Mouse (Mus musculus) ES-E14 (cell line): ENCODE data around the gene Spef1. TPM values are rescaled to one million over a fixed set of nuclear protein-coding genes. Genes with fewer than 3 reads are reported as not detected.
A peak's percentile ranks its signal among the peaks of the same experiment; 100 is the strongest.

Experiments
- DNase-seq: peaks from one replicate; pipeline ENCODE4 v3.0.0-alpha.2; 2013; ENCODE audit warnings: low read depth, low spot score
- H3K27ac ChIP-seq: 2 replicates; pipeline ENCODE4 v1.5.1; 2012; ENCODE audit warnings: low read depth, mild to moderate bottlenecking, low read length, moderate library complexity, mixed read lengths; ENCODE audit not compliant: poor library complexity, insufficient read depth, severe bottlenecking
- H3K36me3 ChIP-seq: 2 replicates; pipeline ENCODE4 v1.6.1; 2012; ENCODE audit warnings: mild to moderate bottlenecking, low read length, moderate library complexity, mixed read lengths; ENCODE audit not compliant: control insufficient read depth, poor library complexity, insufficient read depth, severe bottlenecking
- H3K4me1 ChIP-seq, 2 experiments: fragments of 150-350 bp in 1 of 2; sonication (generic) in 1 of 2; 2 replicates each; pipeline ENCODE4 v1.6.1; 2012; ENCODE audit warnings: low read length in 2 of 2, mild to moderate bottlenecking in 1 of 2, mixed read lengths in 1 of 2; ENCODE audit not compliant: control insufficient read depth in 2 of 2, insufficient read depth in 2 of 2, poor library complexity in 1 of 2
- H3K4me3 ChIP-seq, 2 experiments: fragments of 150-350 bp in 1 of 2; sonication (generic) in 1 of 2; 2 replicates each; pipeline ENCODE4 v1.5.1; 2012; ENCODE audit warnings: low read length in 2 of 2, low read depth in 1 of 2, mild to moderate bottlenecking in 1 of 2, mixed read lengths in 1 of 2; ENCODE audit not compliant: insufficient read depth in 1 of 2, poor library complexity in 1 of 2, severe bottlenecking in 1 of 2
- H3K9ac ChIP-seq: 2 replicates; pipeline ENCODE4 v1.6.1; 2012; ENCODE audit warnings: low read depth, mild to moderate bottlenecking, low read length, mixed read lengths; ENCODE audit not compliant: poor library complexity, insufficient read depth, severe bottlenecking
- H3K9me3 ChIP-seq: fragments of 150-350 bp; sonication (generic); 2 replicates; pipeline ENCODE4 v1.6.1; 2012; ENCODE audit warnings: low read depth, mild to moderate bottlenecking, low read length; ENCODE audit not compliant: control insufficient read depth, insufficient read depth
- CHD2 ChIP-seq: IDR thresholded peaks from 2 replicates; pipeline ENCODE4 v1.6.1; 2014; ENCODE audit warnings: mild to moderate bottlenecking, low read depth, low read length, inconsistent platforms
- HCFC1 ChIP-seq: IDR thresholded peaks from 2 replicates; pipeline ENCODE4 v1.6.1; 2012; ENCODE audit warnings: low read length, inconsistent platforms, borderline replicate concordance; ENCODE audit not compliant: insufficient read depth
- MAFK ChIP-seq: IDR thresholded peaks from 2 replicates; pipeline ENCODE4 v1.6.1; 2014; ENCODE audit warnings: mild to moderate bottlenecking, low read depth, low read length, inconsistent platforms; ENCODE audit not compliant: insufficient read depth
- ZC3H11A ChIP-seq: IDR thresholded peaks from 2 replicates; pipeline ENCODE4 v1.6.1; 2012; ENCODE audit warnings: low read depth, mild to moderate bottlenecking, inconsistent platforms, low read length, borderline replicate concordance
- ZNF384 ChIP-seq: IDR thresholded peaks from 2 replicates; pipeline ENCODE4 v1.6.1; 2012; ENCODE audit warnings: low read depth, low read length, inconsistent platforms
- in situ Hi-C, 2 experiments: fragments of 600-800 bp; cut with MboI; formaldehyde crosslinking; loops; one replicate each; pipeline ENCODE4 v1.15.1; 2025; ENCODE audit warnings: low sequenced_read_pairs in 2 of 2, inconsistent platforms in 1 of 2; ENCODE audit not compliant: unreplicated experiment in 2 of 2
- total RNA-seq: library from RNA; depleted of rRNA; stranded (reverse); fragments of 300-350 nt; gene quantifications from 2 replicates; pipeline ENCODE4 v1.2.3, GENCODE M21; 2012

Spef1 gene
- total RNA-seq, 1 experiment, result 1.5 TPM

GRCm38 (mm10) chr2:131171401-131172104 lies 15.5 kb downstream of the Spef1 start:
- Histone ChIP-seq H3K9ac (peak overlapping the region; percentile 29; the same call in 1 of the 2 replicates), H3K36me3 (no peaks in the 10 kb centered on the region), H3K9me3 (no peaks in the 10 kb centered on the region), H3K4me1 (peaks cover 4 to 10% of the 10 kb centered on the region in 2 experiments), H3K4me3 (peak overlapping the region; percentile 28 to 55), H3K27ac (no peak overlapping the region)
- DNase-seq, result no peak
- TF ChIP-seq MAFK, result no peak
- no peak for TF ChIP-seq ZC3H11A
- no peak for TF ChIP-seq ZNF384
- no peak for TF ChIP-seq CHD2
- TF ChIP-seq HCFC1, result 0 out of 2 replicates have a peak, but pooled peaks have one; percentile 23
- in situ Hi-C loops, result no loop called here

GRCm38 (mm10) chr2:131170936-131171335 lies 16.1 kb downstream of the Spef1 start:
- no peak for TF ChIP-seq ZC3H11A
- H3K27ac ChIP-seq, result no peak overlapping the region
- no peaks in the 10 kb centered on the region for H3K9me3 ChIP-seq
- no peaks in the 10 kb centered on the region for H3K36me3 ChIP-seq
- peak overlapping the region; percentile 29; the same call in 1 of the 2 replicates for H3K9ac ChIP-seq
- no peak for DNase-seq
- in situ Hi-C loops, result no loop called here
- peak overlapping the region; percentile 28 to 55 for H3K4me3 ChIP-seq
- peaks cover 4 to 9% of the 10 kb centered on the region in 2 experiments for H3K4me1 ChIP-seq

GRCm38 (mm10) chr2:131168914-131169313 lies 18.2 kb downstream of the Spef1 start:
- peaks cover 2 to 5% of the 10 kb centered on the region in 2 experiments for H3K4me1 ChIP-seq
- no peaks in the 10 kb centered on the region for H3K36me3 ChIP-seq
- in situ Hi-C loops, result no loop called here
- H3K27ac ChIP-seq, result no peak overlapping the region; the same call in 1 of the 2 replicates
- no peak overlapping the region for H3K4me3 ChIP-seq
- H3K9me3 ChIP-seq, result no peaks in the 10 kb centered on the region
- TF ChIP-seq HCFC1 (no peak), MAFK (no peak), ZC3H11A (no peak)
- H3K9ac ChIP-seq, result no peak overlapping the region
- DNase-seq, result no peak

- no peak overlapping the region for H3K4me3 ChIP-seq
- H3K9ac ChIP-seq, result no peak overlapping the region
- no peaks in the 10 kb centered on the region for H3K36me3 ChIP-seq
- in situ Hi-C loops, result no loop called here
- TF ChIP-seq CHD2 (no peak), ZNF384 (peak; percentile 89)
- peaks cover 2 to 5% of the 10 kb centered on the region in 2 experiments for H3K4me1 ChIP-seq
- no peak overlapping the region for H3K27ac ChIP-seq
- H3K9me3 ChIP-seq, result no peaks in the 10 kb centered on the region
- no peak for DNase-seq
Measured at GRCm38 (mm10) chr2:131167984-131168383, 19.1 kb downstream of the Spef1 start.

GRCm38 (mm10) chr2:131166172-131166571 lies 20.9 kb downstream of the Spef1 start:
- in situ Hi-C loops, result no loop called here
- no peak overlapping the region for H3K4me3 ChIP-seq
- DNase-seq, result no peak
- peaks cover 0 to 2% of the 10 kb centered on the region in 2 experiments; a peak in 2 of 4 replicates for H3K4me1 ChIP-seq
- no peak for TF ChIP-seq HCFC1
- TF ChIP-seq ZNF384, result no peak
- TF ChIP-seq MAFK, result no peak
- TF ChIP-seq ZC3H11A, result no peak
- no peak overlapping the region for H3K27ac ChIP-seq
- no peak overlapping the region for H3K9ac ChIP-seq
- H3K36me3 ChIP-seq, result no peaks in the 10 kb centered on the region
- H3K9me3 ChIP-seq, result no peaks in the 10 kb centered on the region
